Mouse (Mus musculus) G1E (cell line): ENCODE results near the gene Zfand6.

Experiments
- CTCF ChIP-seq: IDR thresholded peaks from 2 replicates; pipeline ENCODE4 v1.5.1; 2012; ENCODE audit warnings: low read depth, low read length, inconsistent platforms, mixed read lengths
- GATA1 ChIP-seq: IDR thresholded peaks from 2 replicates; pipeline ENCODE4 v1.6.1; 2012; ENCODE audit warnings: borderline replicate concordance, low read length, inconsistent platforms, mixed read lengths
- POLR2AphosphoS5 ChIP-seq: IDR thresholded peaks from 2 replicates; pipeline ENCODE4 v1.6.1; 2012; ENCODE audit warnings: low read depth, low read length, inconsistent platforms; ENCODE audit not compliant: insufficient replicate concordance

GRCm38 (mm10) chr7:84606293-84606749 is 83.4 kb downstream of the Zfand6 start, which contains the start of gene Fah:
- TF ChIP-seq CTCF (no peak), POLR2AphosphoS5 (no peak), GATA1 (no peak)
